Mouse (Mus musculus): ENCODE data around the gene Pimreg.

Gene Pimreg

GRCm38 (mm10) chr11:72041768-72042607 lies at the start of gene Pimreg:
Gene Pimreg (plus strand): TSS chr11:72042032.
- WGBS: under 1% methylated on average over 52 of the region's 52 CpGs

- whole genome bisulfite sequencing: 94% methylated on average over 12 of the region's 12 CpGs
Measured at GRCm38 (mm10) chr11:71992438-71992837, 49.4 kb upstream of the Pimreg start.

- WGBS: 17% methylated on average over 9 of the region's 9 CpGs
Measured at GRCm38 (mm10) chr11:71995968-71996511, 45.8 kb upstream of the Pimreg start.

- 35% methylated on average over 11 of the region's 11 CpGs for WGBS
Measured at GRCm38 (mm10) chr11:71996805-71997204, 45.0 kb upstream of the Pimreg start.

- WGBS: 91% methylated on average over 6 of the region's 6 CpGs
Measured at GRCm38 (mm10) chr11:72000194-72000593, 41.6 kb upstream of the Pimreg start.

GRCm38 (mm10) chr11:72002138-72002853 lies 39.5 kb upstream of the Pimreg start:
- WGBS: 48% methylated on average over 13 of the region's 13 CpGs

GRCm38 (mm10) chr11:72003171-72003570 lies 38.7 kb upstream of the Pimreg start:
- WGBS: 56% methylated on average over 9 of the region's 9 CpGs

- WGBS: 88% methylated on average over 6 of the region's 6 CpGs
Measured at GRCm38 (mm10) chr11:72005547-72005946, 36.3 kb upstream of the Pimreg start.

- WGBS: 45% methylated on average over 5 of the region's 5 CpGs
Measured at GRCm38 (mm10) chr11:72010367-72010766, 31.5 kb upstream of the Pimreg start.

- 50% methylated on average over 9 of the region's 9 CpGs for WGBS
Measured at GRCm38 (mm10) chr11:72010940-72011722, 30.7 kb upstream of the Pimreg start.

- 68% methylated on average over 1 of the region's 1 CpGs for WGBS
Measured at GRCm38 (mm10) chr11:72011955-72012354, 29.9 kb upstream of the Pimreg start.

GRCm38 (mm10) chr11:72014674-72015073 lies 27.2 kb upstream of the Pimreg start:
- WGBS: 72% methylated on average over 4 of the region's 4 CpGs

- 52% methylated on average over 13 of the region's 13 CpGs for WGBS
Measured at GRCm38 (mm10) chr11:72016518-72017252, 25.1 kb upstream of the Pimreg start.

GRCm38 (mm10) chr11:72017253-72017601 lies 24.6 kb upstream of the Pimreg start:
- 39% methylated on average over 9 of the region's 9 CpGs for WGBS

- WGBS: 90% methylated on average over 4 of the region's 4 CpGs
Measured at GRCm38 (mm10) chr11:72021015-72021414, 20.8 kb upstream of the Pimreg start.

- 95% methylated on average over 6 of the region's 6 CpGs for WGBS
Measured at GRCm38 (mm10) chr11:72022827-72023226, 19.0 kb upstream of the Pimreg start.

GRCm38 (mm10) chr11:72023581-72023980 lies 18.3 kb upstream of the Pimreg start:
- WGBS: 10% methylated on average over 10 of the region's 10 CpGs

GRCm38 (mm10) chr11:72024193-72024781 lies 17.5 kb upstream of the Pimreg start:
- WGBS: 23% methylated on average over 5 of the region's 5 CpGs

- WGBS: 51% methylated on average over 5 of the region's 5 CpGs
Measured at GRCm38 (mm10) chr11:72025843-72026242, 16.0 kb upstream of the Pimreg start.

- 89% methylated on average over 9 of the region's 9 CpGs for WGBS
Measured at GRCm38 (mm10) chr11:72026516-72026915, 15.3 kb upstream of the Pimreg start.

- 83% methylated on average over 9 of the region's 9 CpGs for WGBS
Measured at GRCm38 (mm10) chr11:72027836-72028235, 14.0 kb upstream of the Pimreg start.
